Mouse (Mus musculus) cerebellum, adult 2 months (tissue): ENCODE results near the gene Wnt9b. TPM values are rescaled to one million over a fixed set of nuclear protein-coding genes. Genes with fewer than 3 reads are reported as not detected.

Experiments
- DNase-seq, 2 experiments: peaks; one replicate each; pipeline ENCODE4 v3.0.0; 2021
- H3K27ac ChIP-seq: fragments of 200-500 bp; 2 replicates; pipeline ENCODE4 v1.5.1; 2012; ENCODE audit warnings: low read length, control low read depth, inconsistent platforms; ENCODE audit not compliant: insufficient read depth
- H3K27me3 ChIP-seq: fragments of 200-500 bp; 2 replicates; pipeline ENCODE4 v1.6.1; 2012; ENCODE audit warnings: inconsistent platforms, mild to moderate bottlenecking, low read length, moderate library complexity; ENCODE audit not compliant: control insufficient read depth, insufficient read depth
- H3K4me1 ChIP-seq: fragments of 200-500 bp; 2 replicates; pipeline ENCODE4 v1.6.1; 2011; ENCODE audit warnings: low read length; ENCODE audit not compliant: control insufficient read depth, insufficient read depth
- H3K4me3 ChIP-seq: fragments of 200-500 bp; replicated peaks from 2 replicates; pipeline ENCODE3; 2011; ENCODE audit warnings: mild to moderate bottlenecking, low read depth, low read length, control low read depth; ENCODE audit not compliant: insufficient read depth
- CTCF ChIP-seq: fragments of 200-500 bp; IDR thresholded peaks from 2 replicates; pipeline ENCODE4 v1.5.1; 2011; ENCODE audit warnings: low read depth, mild to moderate bottlenecking, control low read depth, low read length, moderate library complexity, borderline replicate concordance; ENCODE audit not compliant: insufficient read depth
- POLR2A ChIP-seq: fragments of 200-500 bp; IDR thresholded peaks from 2 replicates; pipeline ENCODE4 v1.6.1; 2011; ENCODE audit warnings: low read length, control low read depth, borderline replicate concordance; ENCODE audit not compliant: insufficient read depth
- WGBS: fragments of 180-500 bp; shearing (Covaris S2); methylation state at CpG from one replicate; pipeline ENCODE4 v1.1.7; 2018; 5-methylcytosine and 5-hydroxymethylcytosine counted together
- polyA plus RNA-seq: library from polyadenylated mRNA; depleted of rRNA; stranded (reverse); fragments of >200 nt; gene quantifications from 2 replicates; pipeline ENCODE4 v1.2.3, GENCODE M21; 2012

Gene Wnt9b
- polyA plus RNA-seq, 1 experiment: 1.0 TPM

GRCm38 (mm10) chr11:103707005-103707404 lies 42.6 kb downstream of the Wnt9b start:
- TF ChIP-seq POLR2A (no peak), CTCF (no peak)
- Histone ChIP-seq H3K4me3 (no peak overlapping the region), H3K27me3 (no peaks in the 10 kb centered on the region), H3K27ac (no peak overlapping the region), H3K4me1 (no peaks in the 10 kb centered on the region)
- 58% methylated on average over 8 of the region's 8 CpGs for WGBS
- DNase-seq: no peak

DNA sequence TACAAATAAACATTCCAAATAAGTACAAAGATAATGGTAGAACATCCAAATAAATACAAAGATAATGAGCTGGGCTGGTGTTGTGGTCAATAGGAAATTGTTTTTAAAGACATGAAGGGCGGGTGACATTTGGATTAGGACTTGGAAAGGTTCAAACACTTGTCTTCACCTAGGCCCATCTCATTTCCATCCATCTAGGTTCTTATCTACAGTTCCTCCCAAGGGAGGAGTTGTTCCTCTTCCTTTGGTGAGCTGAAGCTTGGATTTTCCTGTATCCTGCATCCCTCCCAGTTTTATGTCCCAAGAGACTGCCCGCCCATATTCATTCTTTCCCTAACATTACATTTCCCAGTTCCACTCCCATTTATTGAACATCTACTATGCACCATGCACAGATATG lies 51.4 kb downstream of the Wnt9b start:
- Histone ChIP-seq H3K4me1 (peaks cover 3% of the 10 kb centered on the region; the same call in 1 of the 2 replicates), H3K27me3 (no peaks in the 10 kb centered on the region), H3K27ac (peak overlapping the region; percentile 94; the same call in 1 of the 2 replicates), H3K4me3 (peak overlapping the region; percentile 87)
- 76% methylated on average over 2 of the region's 2 CpGs for WGBS
- TF ChIP-seq CTCF: no peak
- TF ChIP-seq POLR2A: no peak
- DNase-seq: no peak

GRCm38 (mm10) chr11:103697565-103698176 lies 52.0 kb downstream of the Wnt9b start, which contains the start of gene Gosr2:
Gene Gosr2, minus strand, starts transcription at chr11:103697898.
- TF ChIP-seq CTCF (no peak), POLR2A (peak; percentile 69; the same call in 1 of the 2 replicates)
- peak within 1 kb of the TSS; percentile 94 for H3K27ac ChIP-seq
- peaks cover 3% of the 10 kb centered on the region; the same call in 1 of the 2 replicates for H3K4me1 ChIP-seq
- peak; percentile 90 to 95 for DNase-seq
- WGBS: under 1% methylated on average over 57 of the region's 57 CpGs
- peak within 1 kb of the TSS; percentile 87 for H3K4me3 ChIP-seq
- no peaks in the 10 kb centered on the region for H3K27me3 ChIP-seq

GRCm38 (mm10) chr11:103696851-103697564 lies 52.6 kb downstream of the Wnt9b start:
- Histone ChIP-seq H3K27ac (peak overlapping the region; percentile 94; the same call in 1 of the 2 replicates), H3K4me1 (peaks cover 3% of the 10 kb centered on the region; the same call in 1 of the 2 replicates), H3K27me3 (no peaks in the 10 kb centered on the region), H3K4me3 (peak overlapping the region; percentile 87)
- TF ChIP-seq POLR2A: no peak
- TF ChIP-seq CTCF: no peak
- no peak for DNase-seq
- 2% methylated on average over 18 of the region's 18 CpGs for WGBS

DNA sequence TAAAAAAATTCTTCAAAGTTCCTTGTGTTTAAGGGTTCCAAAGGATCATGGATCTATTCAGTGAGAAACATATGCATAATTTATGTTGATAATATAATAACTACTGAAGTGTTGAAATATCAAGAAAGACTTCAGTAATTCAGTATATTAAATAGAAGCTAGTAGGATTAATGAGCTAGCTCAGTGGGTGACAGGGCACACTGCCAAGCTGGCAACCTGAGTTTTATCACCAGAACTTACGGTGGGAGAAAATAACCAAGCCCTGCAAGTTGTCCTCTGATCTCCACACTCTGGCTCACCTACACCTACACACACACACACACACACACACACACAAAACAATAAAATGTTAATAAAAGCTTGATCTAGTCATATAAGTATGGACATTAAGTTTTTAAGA lies 56.4 kb downstream of the Wnt9b start:
- no peak for TF ChIP-seq CTCF
- Histone ChIP-seq H3K4me3 (no peak overlapping the region), H3K27me3 (no peaks in the 10 kb centered on the region; the same call in 1 of the 2 replicates), H3K4me1 (peaks cover 7% of the 10 kb centered on the region; the same call in 1 of the 2 replicates), H3K27ac (no peak overlapping the region)
- peak; percentile 28 to 35 for DNase-seq
- WGBS: 12% methylated on average over 1 of the region's 1 CpGs

DNA sequence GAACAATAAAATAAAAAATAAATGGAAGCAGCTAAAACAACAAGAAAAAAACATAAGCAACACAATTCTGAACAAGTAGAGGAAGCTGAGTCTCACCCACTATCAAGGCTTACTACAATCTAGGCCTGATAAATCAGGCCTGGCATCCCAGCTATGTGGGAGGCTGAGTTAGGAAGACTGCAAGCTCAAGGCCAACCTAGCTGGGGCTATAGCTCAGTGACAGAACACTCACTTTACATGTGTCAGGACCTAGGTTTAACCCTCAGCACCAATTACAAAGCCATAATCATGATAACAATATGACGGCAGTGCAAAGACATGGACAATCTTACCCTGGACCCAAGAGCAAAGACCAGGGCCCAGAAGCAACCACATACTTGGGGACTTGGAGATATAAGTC lies 58.6 kb downstream of the Wnt9b start:
- H3K27me3 ChIP-seq: no peaks in the 10 kb centered on the region; the same call in 1 of the 2 replicates
- H3K4me1 ChIP-seq: peaks cover 7% of the 10 kb centered on the region; the same call in 1 of the 2 replicates
- TF ChIP-seq POLR2A (no peak), CTCF (no peak)
- 86% methylated on average over 1 of the region's 1 CpGs for WGBS
- H3K4me3 ChIP-seq: no peak overlapping the region
- no peak for DNase-seq
- H3K27ac ChIP-seq: no peak overlapping the region

DNA sequence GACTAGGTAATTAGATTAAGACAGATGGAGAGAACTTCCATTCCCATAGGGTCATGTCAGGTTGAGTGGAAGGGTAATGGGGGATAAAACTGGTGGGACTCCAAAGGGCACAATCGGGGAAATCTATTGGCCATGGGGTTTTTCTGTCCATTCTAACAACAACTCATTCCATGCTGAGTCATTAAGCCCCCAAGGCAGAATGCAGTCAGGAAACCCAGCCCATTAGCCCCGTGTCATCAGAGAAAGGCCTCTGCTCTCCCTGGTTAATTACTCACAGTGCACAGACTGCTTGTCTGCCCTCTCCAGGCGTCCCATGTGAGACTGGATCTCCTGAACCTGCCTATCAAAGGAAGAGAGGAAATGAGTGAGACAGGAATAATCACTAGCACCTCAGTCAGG lies 60.6 kb downstream of the Wnt9b start:
- no peak for TF ChIP-seq POLR2A
- no peak for TF ChIP-seq CTCF
- WGBS: 41% methylated on average over 3 of the region's 3 CpGs
- DNase-seq: no peak

More for the DNA sequence above, 60.6 kb downstream of the Wnt9b start:
- Histone ChIP-seq H3K4me3 (no peak overlapping the region), H3K27ac (no peak overlapping the region), H3K27me3 (no peaks in the 10 kb centered on the region; the same call in 1 of the 2 replicates), H3K4me1 (peaks cover 4% of the 10 kb centered on the region; the same call in 1 of the 2 replicates)
